Comparison of ENCODE assay signal across 7 mouse cellular contexts in the genomic region with DNA sequence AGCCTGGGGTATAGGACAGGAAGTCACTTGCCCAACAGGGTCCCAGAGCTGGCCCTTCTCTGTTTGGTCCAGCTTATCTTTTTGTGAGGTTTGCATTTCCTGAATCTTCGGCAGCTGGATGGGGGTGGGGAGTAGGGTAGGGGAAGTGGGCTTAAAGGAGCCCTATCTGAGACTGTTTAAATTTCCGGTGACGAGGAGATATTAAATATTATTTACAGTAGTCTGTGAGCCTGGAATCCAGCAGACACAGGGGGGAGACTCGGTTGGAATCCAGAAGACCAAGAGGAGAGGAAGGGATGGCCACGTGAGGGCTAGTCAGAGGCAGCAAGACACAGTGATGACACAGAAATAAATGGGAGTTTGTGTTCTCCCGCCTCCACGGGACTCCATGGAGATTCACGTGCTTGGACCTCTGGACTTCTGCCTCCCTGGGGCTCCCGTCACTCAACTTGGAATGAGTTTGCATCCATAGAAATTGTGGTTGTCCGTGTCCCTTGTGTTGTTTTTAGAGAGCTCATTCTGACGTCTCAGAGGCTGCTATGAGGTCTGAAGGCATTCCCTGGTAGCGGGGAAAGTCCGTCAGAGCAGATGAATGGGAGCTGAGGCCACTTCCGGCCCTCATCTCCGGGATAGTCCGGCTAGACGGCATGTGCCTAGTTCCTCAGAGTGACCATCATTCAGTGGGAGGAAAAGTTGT.
DNase-seq lines count a peak whose midpoint lies in the region; ATAC-seq and TF ChIP-seq lines count a peak whose summit lies in the region.

No protein-coding gene starts in this region.

- no peak overlapping the region for H3K4me3 ChIP-seq in bone marrow, adult 2 months (replicated peaks; ENCODE audit: control insufficient read depth, low read depth, low read length)
- no peak overlapping the region for H3K4me3 ChIP-seq in embryonic facial prominence, embryonic 15.5 days (replicated peaks)
- H3K4me3 ChIP-seq in lung, postnatal 0 days (ENCODE audit: low read depth, low read length), result no peak overlapping the region

- no peaks in the 10 kb centered on the region for H3K36me3 ChIP-seq in embryonic facial prominence, embryonic 15.5 days
- no peaks in the 10 kb centered on the region for H3K36me3 ChIP-seq in lung, postnatal 0 days (ENCODE audit: insufficient read depth, low read length)

- no peaks in the 10 kb centered on the region for H3K27me3 ChIP-seq in embryonic facial prominence, embryonic 15.5 days
- no peaks in the 10 kb centered on the region for H3K27me3 ChIP-seq in lung, postnatal 0 days (replicated peaks; ENCODE audit: insufficient read depth, low read length)

- H3K27ac ChIP-seq in bone marrow, adult 2 months (ENCODE audit: control insufficient read depth, insufficient read depth, low read depth, low read length, poor library complexity), result peak overlapping the region; percentile 61; the same call in 1 of the 2 replicates
- H3K27ac ChIP-seq in embryonic facial prominence, embryonic 15.5 days (replicated peaks), result peak overlapping the region; percentile 2
- peak overlapping the region; percentile 84 for H3K27ac ChIP-seq in lung, postnatal 0 days (ENCODE audit: low read length)

- H3K4me2 ChIP-seq in embryonic facial prominence, embryonic 15.5 days (replicated peaks), result no peak overlapping the region
- H3K4me2 ChIP-seq in lung, postnatal 0 days (replicated peaks; ENCODE audit: low read depth, low read length), result peak overlapping the region; percentile 8; the same call in 1 of the 2 replicates

- ATAC-seq in embryonic facial prominence, embryonic 15.5 days (ENCODE audit: insufficient number of reproducible peaks, low FRiP score, low TSS enrichment, low read depth), result no peak
- peak; percentile 66 for ATAC-seq in lung, postnatal 0 days

- H3K4me1 ChIP-seq in bone marrow, adult 2 months (ENCODE audit: control insufficient read depth, insufficient read depth, low read length), result peaks cover 3% of the 10 kb centered on the region; the same call in 1 of the 2 replicates
- peaks cover 35% of the 10 kb centered on the region for H3K4me1 ChIP-seq in embryonic facial prominence, embryonic 15.5 days
- H3K4me1 ChIP-seq in lung, postnatal 0 days (ENCODE audit: insufficient read depth, low read depth, low read length), result peaks cover 19% of the 10 kb centered on the region

- no peak for TF ChIP-seq POLR2A in bone marrow, adult 2 months (IDR thresholded peaks at IDR 0.05; ENCODE audit: borderline replicate concordance, control insufficient read depth, low read depth, low read length)

- 4% methylated on average over 17 of the region's 17 CpGs for WGBS in bone marrow, adult 2 months
- WGBS in embryonic facial prominence, embryonic 15.5 days, result 57% methylated on average over 17 of the region's 17 CpGs
- WGBS in lung, postnatal 0 days, result 28% methylated on average over 17 of the region's 17 CpGs

- no peaks in the 10 kb centered on the region for H3K9me3 ChIP-seq in embryonic facial prominence, embryonic 15.5 days (replicated peaks)
- H3K9me3 ChIP-seq in lung, postnatal 0 days (ENCODE audit: low read length), result no peaks in the 10 kb centered on the region

- peak; percentile 35 for DNase-seq in kidney, adult 18-20 months
- DNase-seq in lung, postnatal 0 days (ENCODE audit: low spot score), result peak; percentile 63
- DNase-seq in cerebellum, postnatal 4 days (ENCODE audit: low spot score in 2 of 2), result no peak
- no peak for DNase-seq in left cerebral cortex, adult 18-20 months (ENCODE audit: low spot score in 2 of 2)
- DNase-seq in retina, postnatal 1 day, result no peak

- no peak overlapping the region for H3K9ac ChIP-seq in embryonic facial prominence, embryonic 15.5 days
- no peak overlapping the region for H3K9ac ChIP-seq in lung, postnatal 0 days (replicated peaks; ENCODE audit: low read depth)

- no peak for TF ChIP-seq CTCF in bone marrow, adult 2 months (IDR thresholded peaks at IDR 0.05; ENCODE audit: control insufficient read depth, insufficient read depth, low read length)
- TF ChIP-seq CTCF in lung, postnatal 0 days (IDR thresholded peaks at IDR 0.05), result no peak

- peak; percentile 42 for TF ChIP-seq EP300 in lung, postnatal 0 days (IDR thresholded peaks at IDR 0.05)

Comparison
In these comparisons a context has a peak if more than half of its experiments do, and no peak if none do; other contexts are left out.
1. H3K27ac ChIP-seq: peak in every context shown above with its lines; median percentile 84 in lung, postnatal 0 days; 61 in bone marrow, adult 2 months; 2 in embryonic facial prominence, embryonic 15.5 days.
2. DNase-seq: peak in kidney, adult 18-20 months (single experiment) and lung, postnatal 0 days (single experiment); none in cerebellum, postnatal 4 days (0 of 2), left cerebral cortex, adult 18-20 months (0 of 2) and retina, postnatal 1 day (single experiment).